Mouse (Mus musculus) midbrain, embryonic 13.5 days (tissue): ENCODE measurements at regions not wholly inside any gene's neighbourhood (a gene's known extent, or its start where the extent isn't known, plus 50 kb on each side); places are given as distances from the start of the nearest gene placed in this dataset.

Source experiments
- ATAC-seq: fragments of 200-750 bp; cut with Nextera tagmentation; 2 replicates; pipeline ENCODE4 v1.8.0; 2017; ENCODE audit warnings: mild to moderate bottlenecking, moderate TSS enrichment, moderate library complexity
- H3K27ac ChIP-seq: fragments of 300-500 bp; sonication (generic); 2 replicates; pipeline ENCODE4 v1.5.1; 2015; ENCODE audit warnings: inconsistent platforms, mild to moderate bottlenecking, moderate library complexity
- H3K27me3 ChIP-seq: fragments of 300-500 bp; sonication (generic); 2 replicates; pipeline ENCODE4 v1.6.1; 2015; ENCODE audit warnings: mild to moderate bottlenecking, inconsistent platforms
- H3K36me3 ChIP-seq: fragments of 300-500 bp; sonication (generic); 2 replicates; pipeline ENCODE4 v1.6.1; 2015; ENCODE audit warnings: mild to moderate bottlenecking, inconsistent platforms
- H3K4me1 ChIP-seq: fragments of 300-500 bp; sonication (generic); replicated peaks from 2 replicates; pipeline ENCODE4 v1.6.1; 2015; ENCODE audit warnings: inconsistent platforms
- H3K4me2 ChIP-seq: fragments of 300-500 bp; sonication (generic); replicated peaks from 2 replicates; pipeline ENCODE4 v1.6.1; 2015; ENCODE audit warnings: moderate library complexity, mild to moderate bottlenecking, inconsistent platforms
- H3K4me3 ChIP-seq: fragments of 300-500 bp; sonication (generic); replicated peaks from 2 replicates; pipeline ENCODE4 v1.5.1; 2015; ENCODE audit warnings: mild to moderate bottlenecking, inconsistent platforms
- H3K9ac ChIP-seq: fragments of 300-500 bp; sonication (generic); replicated peaks from 2 replicates; pipeline ENCODE4 v1.6.1; 2015; ENCODE audit warnings: mild to moderate bottlenecking, inconsistent platforms
- H3K9me3 ChIP-seq: fragments of 300-500 bp; sonication (generic); 2 replicates; pipeline ENCODE4 v1.6.1; 2016; ENCODE audit warnings: mild to moderate bottlenecking, inconsistent platforms
- WGBS: fragments of 180-500 bp; shearing (Covaris S2); methylation state at CpG from one replicate; pipeline ENCODE4 v1.1.7; 2015; 5-methylcytosine and 5-hydroxymethylcytosine counted together

DNA sequence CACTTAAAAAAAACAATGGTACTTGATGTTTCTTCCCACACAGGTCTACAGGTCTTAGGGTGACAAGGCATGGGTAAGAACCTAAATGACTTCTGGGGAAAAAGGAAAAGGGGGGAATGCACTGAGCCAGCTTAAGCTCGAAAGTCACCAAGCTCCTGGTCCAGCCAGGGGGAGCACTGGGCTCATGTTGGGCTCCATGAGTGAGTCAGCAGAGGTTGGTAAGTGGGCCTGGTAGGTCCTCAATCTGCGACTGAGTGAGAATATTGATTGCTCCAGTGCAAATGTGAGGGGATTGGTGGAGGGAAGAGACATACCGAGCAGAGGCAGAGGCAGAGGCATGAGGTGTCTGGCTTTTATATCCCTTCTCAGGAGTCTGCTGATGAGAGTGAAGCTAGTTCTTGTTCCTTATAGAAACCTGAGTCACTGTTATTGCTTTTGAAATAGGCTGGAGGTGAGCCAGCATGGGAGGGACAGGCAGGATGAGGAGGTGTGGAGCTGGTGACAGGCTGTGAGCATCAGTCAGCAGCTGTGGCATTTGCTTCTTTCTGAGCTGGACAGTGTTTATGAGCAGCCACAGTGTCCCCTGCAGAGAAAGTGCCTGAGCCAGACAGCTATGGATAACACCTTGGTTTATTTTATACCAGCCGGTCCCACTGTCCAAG lies 63.2 kb upstream of the Slc22a23 start:
- no peak overlapping the region for H3K4me2 ChIP-seq
- no peak overlapping the region for H3K27ac ChIP-seq
- no peaks in the 10 kb centered on the region for H3K9me3 ChIP-seq
- H3K27me3 ChIP-seq = no peaks in the 10 kb centered on the region
- H3K9ac ChIP-seq = no peak overlapping the region
- no peaks in the 10 kb centered on the region for H3K4me1 ChIP-seq
- no peaks in the 10 kb centered on the region for H3K36me3 ChIP-seq
- ATAC-seq = 0 out of 2 replicates have a peak, but pooled peaks have one; percentile 30
- H3K4me3 ChIP-seq = no peak overlapping the region
- WGBS = 75% methylated on average over 4 of the region's 4 CpGs

GRCm38 (mm10) chr13:34406291-34406690 lies 61.3 kb upstream of the Slc22a23 start:
- no peak overlapping the region for H3K4me2 ChIP-seq
- H3K9ac ChIP-seq = no peak overlapping the region
- H3K27me3 ChIP-seq = no peaks in the 10 kb centered on the region

DNA sequence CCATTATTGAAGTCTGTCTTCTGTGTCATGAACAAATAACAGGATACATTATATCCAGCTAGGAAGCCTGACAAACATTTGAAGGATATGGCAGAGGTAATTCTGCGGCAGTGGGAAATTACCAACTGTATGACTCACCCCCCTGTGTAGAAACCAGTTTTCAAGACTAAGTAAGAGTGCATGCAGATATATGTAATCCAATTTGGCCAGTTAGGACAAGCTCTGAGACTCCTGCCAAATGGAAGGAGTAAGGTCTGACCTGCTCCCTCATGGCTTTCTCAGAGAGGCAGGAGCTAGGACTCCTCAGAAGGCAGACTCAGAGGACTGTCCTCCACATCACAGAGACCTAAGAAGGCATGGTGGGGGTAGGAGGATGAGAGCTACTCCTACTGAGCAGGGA lies 57.6 kb upstream of the Slc22a23 start:
- Histone ChIP-seq H3K27ac (no peak overlapping the region), H3K27me3 (no peaks in the 10 kb centered on the region), H3K9me3 (no peaks in the 10 kb centered on the region), H3K4me2 (no peak overlapping the region), H3K9ac (no peak overlapping the region), H3K4me3 (no peak overlapping the region), H3K4me1 (0 out of 2 replicates have a peak, but pooled peaks cover 2% of the 10 kb centered on the region), H3K36me3 (no peaks in the 10 kb centered on the region)
- ATAC-seq = no peak
- 85% methylated on average over 1 of the region's 1 CpGs for WGBS

More at GRCm38 (mm10) chr13:34406291-34406690, 61.3 kb upstream of the Slc22a23 start:
- Histone ChIP-seq H3K27ac (no peak overlapping the region), H3K4me3 (no peak overlapping the region), H3K36me3 (no peaks in the 10 kb centered on the region), H3K9me3 (no peaks in the 10 kb centered on the region), H3K4me1 (no peaks in the 10 kb centered on the region)
- ATAC-seq = no peak

DNA sequence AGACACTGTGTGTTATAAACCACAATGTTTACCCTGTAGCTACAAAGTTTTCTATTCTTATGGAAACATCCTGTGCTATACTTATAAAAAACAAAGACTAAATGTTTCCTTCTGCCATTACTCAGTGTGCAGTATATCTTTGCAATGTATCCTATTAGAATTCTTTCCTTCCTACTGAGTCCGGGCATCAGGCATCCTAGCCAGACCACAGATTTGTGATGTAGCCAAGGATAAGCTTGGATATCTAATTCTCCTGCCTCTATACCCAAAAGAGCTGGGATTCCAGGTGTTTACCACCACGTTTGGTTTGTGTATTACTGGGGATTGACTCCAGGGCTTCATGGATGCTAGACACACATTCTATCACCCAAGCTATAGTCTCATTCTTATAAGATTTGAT lies 56.0 kb upstream of the Slc22a23 start:
- H3K27ac ChIP-seq = no peak overlapping the region
- WGBS = 81% methylated on average over 2 of the region's 2 CpGs
- ATAC-seq = no peak
- 0 out of 2 replicates have a peak, but pooled peaks cover 2% of the 10 kb centered on the region for H3K4me1 ChIP-seq
- H3K4me3 ChIP-seq = no peak overlapping the region
- H3K36me3 ChIP-seq = no peaks in the 10 kb centered on the region
- no peak overlapping the region for H3K9ac ChIP-seq
- H3K27me3 ChIP-seq = no peaks in the 10 kb centered on the region
- no peaks in the 10 kb centered on the region for H3K9me3 ChIP-seq
- no peak overlapping the region for H3K4me2 ChIP-seq

GRCm38 (mm10) chr13:34398847-34399246 lies 53.9 kb upstream of the Slc22a23 start:
- Histone ChIP-seq H3K27ac (no peak overlapping the region), H3K9me3 (no peaks in the 10 kb centered on the region), H3K4me2 (no peak overlapping the region), H3K4me3 (no peak overlapping the region), H3K27me3 (no peaks in the 10 kb centered on the region), H3K4me1 (0 out of 2 replicates have a peak, but pooled peaks cover 2% of the 10 kb centered on the region), H3K9ac (no peak overlapping the region), H3K36me3 (no peaks in the 10 kb centered on the region)
- ATAC-seq = no peak
- WGBS = 79% methylated on average over 3 of the region's 3 CpGs

GRCm38 (mm10) chr13:34398061-34398787 lies 53.2 kb upstream of the Slc22a23 start:
- Histone ChIP-seq H3K4me2 (no peak overlapping the region), H3K27ac (no peak overlapping the region), H3K4me3 (no peak overlapping the region), H3K27me3 (no peaks in the 10 kb centered on the region), H3K9me3 (no peaks in the 10 kb centered on the region), H3K9ac (no peak overlapping the region), H3K4me1 (0 out of 2 replicates have a peak, but pooled peaks cover 2% of the 10 kb centered on the region), H3K36me3 (no peaks in the 10 kb centered on the region)
- WGBS = 43% methylated on average over 10 of the region's 10 CpGs
- no peak for ATAC-seq

- 0 out of 2 replicates have a peak, but pooled peaks cover 2% of the 10 kb centered on the region for H3K4me1 ChIP-seq
- no peak overlapping the region for H3K4me3 ChIP-seq
- H3K27me3 ChIP-seq = no peaks in the 10 kb centered on the region
- no peaks in the 10 kb centered on the region for H3K9me3 ChIP-seq
- H3K27ac ChIP-seq = no peak overlapping the region
- ATAC-seq = no peak
- no peak overlapping the region for H3K4me2 ChIP-seq
- H3K9ac ChIP-seq = no peak overlapping the region
- H3K36me3 ChIP-seq = no peaks in the 10 kb centered on the region
Observed at GRCm38 (mm10) chr13:34395504-34395903, 50.5 kb upstream of the Slc22a23 start.

GRCm38 (mm10) chr13:34395010-34395409 lies 50.0 kb upstream of the Slc22a23 start:
- Histone ChIP-seq H3K27ac (no peak overlapping the region), H3K4me2 (no peak overlapping the region), H3K4me3 (no peak overlapping the region), H3K36me3 (no peaks in the 10 kb centered on the region), H3K4me1 (0 out of 2 replicates have a peak, but pooled peaks cover 2% of the 10 kb centered on the region), H3K9me3 (no peaks in the 10 kb centered on the region), H3K27me3 (no peaks in the 10 kb centered on the region), H3K9ac (no peak overlapping the region)
- ATAC-seq = no peak
- 91% methylated on average over 1 of the region's 1 CpGs for WGBS
